Mouse (Mus musculus) embryonic fibroblast, embryonic 13.5 days (primary cell): ENCODE results near the gene Stpg3.

Experiments
- CTCF ChIP-seq: IDR thresholded peaks from 2 replicates; pipeline ENCODE4 v1.5.1; 2011; ENCODE audit warnings: mild to moderate bottlenecking, control low read depth, low read length, moderate library complexity, borderline replicate concordance; ENCODE audit not compliant: insufficient read depth
- POLR2A ChIP-seq: IDR thresholded peaks from 2 replicates; pipeline ENCODE4 v1.6.1; 2011; ENCODE audit warnings: low read depth, mild to moderate bottlenecking, control low read depth, low read length, moderate library complexity

GRCm38 (mm10) chr2:25167919-25168664 lies 46.3 kb downstream of the Stpg3 start:
- no peak for TF ChIP-seq CTCF
- peak; percentile 42 for TF ChIP-seq POLR2A
